Mouse (Mus musculus) lung, embryonic 14.5 days (tissue): Measurements from ENCODE around the gene Plekhg3. TPM values are rescaled to one million over a fixed set of nuclear protein-coding genes. Genes with fewer than 3 reads are reported as not detected.

Source experiments
- ATAC-seq: fragments of 200-750 bp; cut with Nextera tagmentation; 2 replicates; pipeline ENCODE4 v1.8.0; 2017; ENCODE audit warnings: mild to moderate bottlenecking, moderate TSS enrichment, moderate library complexity; ENCODE audit not compliant: insufficient read depth
- DNase-seq: peaks from one replicate; pipeline ENCODE4 v3.0.0-alpha.2; 2015
- H3K27ac ChIP-seq: fragments of 300-500 bp; sonication (generic); 2 replicates; pipeline ENCODE4 v1.5.1; 2014; ENCODE audit warnings: low read depth, mild to moderate bottlenecking, moderate library complexity
- H3K27me3 ChIP-seq: fragments of 300-500 bp; sonication (generic); 2 replicates; pipeline ENCODE4 v1.6.1; 2014; ENCODE audit warnings: low read length, control low read depth; ENCODE audit not compliant: insufficient read depth
- H3K36me3 ChIP-seq: fragments of 300-500 bp; sonication (generic); 2 replicates; pipeline ENCODE4 v1.6.1; 2014; ENCODE audit warnings: control low read depth; ENCODE audit not compliant: insufficient read depth
- H3K4me1 ChIP-seq: fragments of 300-500 bp; sonication (generic); 2 replicates; pipeline ENCODE4 v1.6.1; 2014; ENCODE audit warnings: antibody characterized with exemption, control low read depth; ENCODE audit not compliant: insufficient read depth
- H3K4me2 ChIP-seq: fragments of 300-500 bp; sonication (generic); 2 replicates; pipeline ENCODE4 v1.6.1; 2014; ENCODE audit warnings: mild to moderate bottlenecking
- H3K4me3 ChIP-seq: fragments of 300-500 bp; sonication (generic); 2 replicates; pipeline ENCODE4 v1.5.1; 2014; ENCODE audit warnings: low read depth, low read length
- H3K9ac ChIP-seq: fragments of 300-500 bp; sonication (generic); 2 replicates; pipeline ENCODE4 v1.6.1; 2014
- H3K9me3 ChIP-seq: fragments of 300-500 bp; sonication (generic); 2 replicates; pipeline ENCODE4 v1.6.1; 2016; ENCODE audit warnings: low read depth, low read length, control low read depth
- CTCF ChIP-seq: IDR thresholded peaks from 2 replicates; pipeline ENCODE4 v1.5.1; 2016; ENCODE audit warnings: antibody characterized with exemption, low read depth
- WGBS: fragments of 180-500 bp; shearing (Covaris S2); extraction: QIAGEN DNeasy Blood & Tissue Kit; methylation state at CpG from one replicate; pipeline ENCODE4 v1.1.7; 2014; 5-methylcytosine and 5-hydroxymethylcytosine counted together
- microRNA-seq: library from miRNA; unstranded; fragments of <30 nt; microRNA quantifications from one replicate; pipeline ENCODE4, GENCODE M21; 2016; ENCODE audit warnings: borderline number of aligned reads
- polyA plus RNA-seq: library from polyadenylated mRNA; unstranded; fragments of >200 nt; fragmentation: Nextera tagmentation; extraction: Ambion mirVana; gene quantifications from 2 replicates; pipeline ENCODE4 v1.2.1, GENCODE M21; 2014

Gene Plekhg3
- polyA plus RNA-seq, 1 experiment from 2014 or later = 9.0 TPM

GRCm38 (mm10) chr12:76614868-76615579, 84.3 kb downstream of the Plekhg3 start:
- no peaks in the 10 kb centered on the region for H3K27me3 ChIP-seq
- no peaks in the 10 kb centered on the region for H3K9me3 ChIP-seq
- ATAC-seq (no peak), DNase-seq (peak; percentile 37)
- H3K4me1 ChIP-seq = no peaks in the 10 kb centered on the region
- H3K4me2 ChIP-seq = no peak overlapping the region
- H3K36me3 ChIP-seq = no peaks in the 10 kb centered on the region
- WGBS = 52% methylated on average over 12 of the region's 12 CpGs
- H3K27ac ChIP-seq = no peak overlapping the region
- H3K9ac ChIP-seq = no peak overlapping the region
- no peak overlapping the region for H3K4me3 ChIP-seq
- no peak for TF ChIP-seq CTCF

GRCm38 (mm10) chr12:76615580-76615937, 84.9 kb downstream of the Plekhg3 start:
- H3K4me2 ChIP-seq = no peak overlapping the region
- TF ChIP-seq CTCF = no peak
- ATAC-seq (no peak), DNase-seq (no peak)
- H3K4me3 ChIP-seq = no peak overlapping the region
- no peaks in the 10 kb centered on the region for H3K9me3 ChIP-seq
- no peak overlapping the region for H3K9ac ChIP-seq
- H3K27me3 ChIP-seq = no peaks in the 10 kb centered on the region
- H3K27ac ChIP-seq = no peak overlapping the region
- WGBS = 76% methylated on average over 4 of the region's 4 CpGs
- H3K36me3 ChIP-seq = no peaks in the 10 kb centered on the region
- H3K4me1 ChIP-seq = no peaks in the 10 kb centered on the region

DNA sequence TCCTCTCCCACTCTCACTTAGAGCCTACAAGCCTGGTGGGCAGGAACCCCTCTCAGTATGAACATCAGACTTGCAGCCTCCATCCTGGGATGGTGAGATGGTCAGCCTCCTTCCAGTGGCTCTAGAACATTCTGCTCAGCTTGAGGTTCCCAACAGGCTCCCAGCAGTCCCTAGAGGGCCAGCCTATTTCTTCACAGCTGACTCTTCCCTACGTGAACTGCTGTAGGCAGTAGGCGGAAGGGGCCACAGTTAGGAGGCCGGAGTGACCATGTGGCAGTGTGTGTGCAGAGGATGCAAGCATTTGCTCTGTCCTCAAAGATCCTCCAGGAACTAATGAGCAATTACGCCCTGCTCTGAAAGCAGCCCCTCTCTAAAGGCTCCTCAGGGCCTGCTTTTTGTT, 87.5 kb downstream of the Plekhg3 start:
- H3K4me2 ChIP-seq = no peak overlapping the region
- H3K4me3 ChIP-seq = no peak overlapping the region
- no peak overlapping the region for H3K9ac ChIP-seq
- no peaks in the 10 kb centered on the region for H3K4me1 ChIP-seq
- no peaks in the 10 kb centered on the region for H3K27me3 ChIP-seq
- DNase-seq (no peak), ATAC-seq (no peak)
- no peaks in the 10 kb centered on the region for H3K36me3 ChIP-seq
- no peaks in the 10 kb centered on the region for H3K9me3 ChIP-seq
- 79% methylated on average over 4 of the region's 4 CpGs for WGBS
- no peak overlapping the region for H3K27ac ChIP-seq
- TF ChIP-seq CTCF = no peak

DNA sequence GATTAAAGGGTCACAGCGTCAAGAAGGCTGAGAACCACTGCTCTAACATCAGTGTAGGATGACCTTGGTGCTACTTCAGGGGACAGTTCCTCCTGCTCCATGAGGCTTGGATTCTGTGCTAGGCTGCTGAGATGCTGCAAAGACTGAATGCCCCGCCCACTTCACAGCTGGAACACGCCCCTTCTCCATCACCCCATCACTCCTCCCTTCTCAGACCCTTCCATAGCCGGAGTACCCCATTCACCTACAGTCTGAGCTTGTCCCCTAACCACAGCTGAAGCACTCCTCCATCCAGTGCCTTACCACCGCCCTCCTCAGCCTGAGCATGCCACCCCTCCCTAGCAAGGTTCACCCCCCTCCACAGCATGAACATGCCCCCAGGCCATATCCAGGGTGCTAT, 89.2 kb downstream of the Plekhg3 start:
- ATAC-seq = no peak
- 47% methylated on average over 5 of the region's 5 CpGs for WGBS

GRCm38 (mm10) chr12:76623374-76623773, 92.7 kb downstream of the Plekhg3 start:
- Histone ChIP-seq H3K9me3 (no peaks in the 10 kb centered on the region), H3K36me3 (no peaks in the 10 kb centered on the region), H3K27ac (no peak overlapping the region), H3K4me1 (no peaks in the 10 kb centered on the region), H3K4me3 (no peak overlapping the region), H3K4me2 (no peak overlapping the region), H3K27me3 (no peaks in the 10 kb centered on the region), H3K9ac (no peak overlapping the region)
- WGBS = 72% methylated on average over 6 of the region's 6 CpGs
- ATAC-seq (no peak), DNase-seq (no peak)
- TF ChIP-seq CTCF = no peak

More for the DNA sequence above, 89.2 kb downstream of the Plekhg3 start:
- no peak for DNase-seq
- Histone ChIP-seq H3K9ac (no peak overlapping the region), H3K27ac (no peak overlapping the region), H3K36me3 (no peaks in the 10 kb centered on the region), H3K27me3 (no peaks in the 10 kb centered on the region), H3K4me1 (no peaks in the 10 kb centered on the region), H3K9me3 (no peaks in the 10 kb centered on the region), H3K4me2 (no peak overlapping the region), H3K4me3 (no peak overlapping the region)
- no peak for TF ChIP-seq CTCF

Small RNAs within 50 kb of the gene (microRNA-seq; reads per million reads assigned to microRNA genes)
- gene Mir5135 = not detected

Other genes starting within 250 kb of the Plekhg3 start
- gene Akap5, start 206.0 kb upstream of the Plekhg3 start, polyA plus RNA-seq = 24.2 and 25.7 TPM in 2 replicates
- 18.4 and 19.4 TPM in 2 replicates for gene Zbtb25, start 161.3 kb upstream of the Plekhg3 start, polyA plus RNA-seq
- gene Zbtb1, start 160.6 kb upstream of the Plekhg3 start, polyA plus RNA-seq = 12.6 and 13.2 TPM in 2 replicates
- gene Hspa2, start 126.7 kb upstream of the Plekhg3 start, polyA plus RNA-seq = 6.0 TPM in 2 replicates
- gene Ppp1r36, start 113.4 kb upstream of the Plekhg3 start, polyA plus RNA-seq = 2.8 and 3.2 TPM in 2 replicates
- gene Sptb, start 179.7 kb downstream of the Plekhg3 start, polyA plus RNA-seq = 1.1 and 1.2 TPM in 2 replicates
- 119 and 137 TPM in 2 replicates for gene Churc1, start 234.6 kb downstream of the Plekhg3 start, polyA plus RNA-seq
- 43.5 and 48.4 TPM in 2 replicates for gene Fntb, start 234.7 kb downstream of the Plekhg3 start, polyA plus RNA-seq